Mouse (Mus musculus): ENCODE measurements around the gene Magoh.

GRCm38 (mm10) chr4:107853333-107853732, 26.2 kb upstream of the Magoh start:
- TF ChIP-seq HCFC1 (IDR thresholded peaks at IDR 0.05; ENCODE audit: borderline replicate concordance, insufficient read depth, low read length) (no peak), MAFK (IDR thresholded peaks at IDR 0.05; ENCODE audit: insufficient read depth, low read depth, low read length) (no peak), ZNF384 (IDR thresholded peaks at IDR 0.05; ENCODE audit: low read depth, low read length) (no peak), ZC3H11A (IDR thresholded peaks at IDR 0.05; ENCODE audit: borderline replicate concordance, low read depth, low read length) (no peak), CHD2 (IDR thresholded peaks at IDR 0.05; ENCODE audit: low read depth, low read length) (no peak)

Data from ES-E14 (cell line).